Mouse (Mus musculus) MEL (cell line): ENCODE measurements at regions not wholly inside any gene's neighbourhood (a gene's known extent, or its start where the extent isn't known, plus 50 kb on each side); places are given as distances from the start of the nearest gene placed in this dataset.

Source experiments
- DNase-seq: peaks from one replicate; pipeline ENCODE4 v3.0.0; 2011; ENCODE audit warnings: low read depth, low spot score
- H3K27ac ChIP-seq: 2 replicates; pipeline ENCODE4 v1.5.1; 2012; ENCODE audit warnings: low read depth, mild to moderate bottlenecking, control low read depth, low read length, moderate library complexity; ENCODE audit not compliant: control insufficient read depth
- H3K27me3 ChIP-seq, 2 experiments: fragments of 150-350 bp in 1 of 2; sonication (generic) in 1 of 2; 2 replicates each; pipeline ENCODE4 v1.6.1; 2012; ENCODE audit warnings: low read length in 2 of 2, mild to moderate bottlenecking in 2 of 2, improper control_type of control experiment in 1 of 2, moderate library complexity in 1 of 2; ENCODE audit not compliant: insufficient read depth in 2 of 2, control insufficient read depth in 1 of 2
- H3K36me3 ChIP-seq, 2 experiments: 2 replicates each; pipeline ENCODE4 v1.6.1; 2012 to 2014; ENCODE audit warnings: low read length in 2 of 2, improper control_type of control experiment in 1 of 2, inconsistent platforms in 1 of 2, mild to moderate bottlenecking in 1 of 2; ENCODE audit not compliant: insufficient read depth in 2 of 2, control insufficient read depth in 1 of 2
- H3K4me1 ChIP-seq, 2 experiments: fragments of 150-350 bp in 1 of 2; sonication (generic) in 1 of 2; 2 replicates each; pipeline ENCODE4 v1.6.1; 2012; ENCODE audit warnings: low read length in 2 of 2, improper control_type of control experiment in 1 of 2, mild to moderate bottlenecking in 1 of 2; ENCODE audit not compliant: insufficient read depth in 2 of 2, control insufficient read depth in 1 of 2
- H3K4me3 ChIP-seq, 2 experiments: fragments of 150-350 bp in 1 of 2; sonication (generic) in 1 of 2; 2 replicates each; pipeline ENCODE4 v1.5.1; 2012; ENCODE audit warnings: low read depth in 2 of 2, low read length in 2 of 2, mild to moderate bottlenecking in 2 of 2, moderate library complexity in 2 of 2, control low read depth in 1 of 2, improper control_type of control experiment in 1 of 2; ENCODE audit not compliant: control insufficient read depth in 1 of 2, insufficient read depth in 1 of 2
- H3K79me2 ChIP-seq: 2 replicates; pipeline ENCODE4 v1.6.1; 2012; ENCODE audit warnings: mild to moderate bottlenecking, low read length, moderate library complexity; ENCODE audit not compliant: control insufficient read depth, poor library complexity, insufficient read depth
- H3K9ac ChIP-seq: 2 replicates; pipeline ENCODE4 v1.6.1; 2012; ENCODE audit warnings: low read depth, mild to moderate bottlenecking, control low read depth, low read length, moderate library complexity; ENCODE audit not compliant: control insufficient read depth, poor library complexity, severe bottlenecking
- H3K9me3 ChIP-seq: fragments of 150-350 bp; sonication (generic); replicated peaks from 2 replicates; pipeline ENCODE4 v1.6.1; 2012; ENCODE audit warnings: mild to moderate bottlenecking, low read length, improper control_type of control experiment, moderate library complexity; ENCODE audit not compliant: insufficient read depth
- BHLHE40 ChIP-seq: IDR thresholded peaks from 2 replicates; pipeline ENCODE4 v1.6.1; 2012; ENCODE audit warnings: low read depth, mild to moderate bottlenecking, inconsistent platforms, low read length, improper control_type of control experiment, borderline replicate concordance
- CHD1 ChIP-seq: IDR thresholded peaks from 2 replicates; pipeline ENCODE4 v1.6.1; 2012; ENCODE audit warnings: low read depth, mild to moderate bottlenecking, inconsistent platforms, low read length, improper control_type of control experiment
- CHD2 ChIP-seq: IDR thresholded peaks from 2 replicates; pipeline ENCODE4 v1.6.1; 2011; ENCODE audit warnings: low read length, improper control_type of control experiment
- GATA1 ChIP-seq: IDR thresholded peaks from 2 replicates; pipeline ENCODE4 v1.6.1; 2011; ENCODE audit warnings: low read depth, low read length, improper control_type of control experiment
- KAT2A ChIP-seq: conservative IDR thresholded peaks from 2 replicates; pipeline ENCODE4 v1.6.1; 2012; ENCODE audit warnings: low read depth, low read length, improper control_type of control experiment, inconsistent platforms
- MAFK ChIP-seq: IDR thresholded peaks from 2 replicates; pipeline ENCODE4 v1.6.1; 2011; ENCODE audit warnings: low read depth, mild to moderate bottlenecking, low read length, improper control_type of control experiment, borderline replicate concordance
- MAX ChIP-seq: IDR thresholded peaks from 2 replicates; pipeline ENCODE4 v1.6.1; 2011; ENCODE audit warnings: low read length, improper control_type of control experiment
- MAZ ChIP-seq: IDR thresholded peaks from 2 replicates; pipeline ENCODE4 v1.6.1; 2012; ENCODE audit warnings: low read depth, mild to moderate bottlenecking, inconsistent platforms, low read length, improper control_type of control experiment
- MXI1 ChIP-seq: IDR thresholded peaks from 2 replicates; pipeline ENCODE4 v1.6.1; 2011; ENCODE audit warnings: mild to moderate bottlenecking, low read depth, low read length, improper control_type of control experiment
- MYB ChIP-seq: IDR thresholded peaks from 2 replicates; pipeline ENCODE4 v1.6.1; 2011; ENCODE audit warnings: mild to moderate bottlenecking, low read depth, low read length, improper control_type of control experiment
- MYC ChIP-seq: IDR thresholded peaks from 2 replicates; pipeline ENCODE4 v1.6.1; 2011; ENCODE audit warnings: low read depth, mild to moderate bottlenecking, low read length, improper control_type of control experiment, moderate library complexity
- POLR2AphosphoS5 ChIP-seq: IDR thresholded peaks from 2 replicates; pipeline ENCODE4 v1.6.1; 2012; ENCODE audit warnings: low read depth, borderline replicate concordance, mild to moderate bottlenecking, inconsistent platforms, low read length, moderate library complexity, mixed read lengths
- RCOR1 ChIP-seq: IDR thresholded peaks from 2 replicates; pipeline ENCODE4 v1.6.1; 2012; ENCODE audit warnings: low read depth, mild to moderate bottlenecking, inconsistent platforms, low read length, improper control_type of control experiment
- SMC3 ChIP-seq: IDR thresholded peaks from 2 replicates; pipeline ENCODE4 v1.6.1; 2011; ENCODE audit warnings: low read depth, low read length, improper control_type of control experiment
- TAL1 ChIP-seq: IDR thresholded peaks from 2 replicates; pipeline ENCODE4 v1.6.1; 2012; ENCODE audit warnings: mild to moderate bottlenecking, inconsistent platforms, low read length, moderate library complexity, mixed read lengths
- TCF12 ChIP-seq: IDR thresholded peaks from 2 replicates; pipeline ENCODE4 v1.6.1; 2014; ENCODE audit warnings: low read depth, mild to moderate bottlenecking, inconsistent platforms, low read length, improper control_type of control experiment, moderate library complexity
- UBTF ChIP-seq: IDR thresholded peaks from 2 replicates; pipeline ENCODE4 v1.6.1; 2012; ENCODE audit warnings: low read depth, mild to moderate bottlenecking, inconsistent platforms, low read length, improper control_type of control experiment, moderate library complexity, borderline replicate concordance; ENCODE audit not compliant: insufficient read depth
- USF1 ChIP-seq: IDR thresholded peaks from 2 replicates; pipeline ENCODE4 v1.6.1; 2014; ENCODE audit warnings: low read depth, mild to moderate bottlenecking, inconsistent platforms, low read length, improper control_type of control experiment, moderate library complexity
- USF2 ChIP-seq, 2 experiments: IDR thresholded peaks; 2 replicates each; pipeline ENCODE4 v1.6.1; 2011 to 2012; ENCODE audit warnings: improper control_type of control experiment in 2 of 2, low read length in 2 of 2, borderline replicate concordance in 1 of 2, inconsistent platforms in 1 of 2, low read depth in 1 of 2, mild to moderate bottlenecking in 1 of 2; ENCODE audit not compliant: insufficient read depth in 1 of 2
- ZC3H11A ChIP-seq: IDR thresholded peaks from 2 replicates; pipeline ENCODE4 v1.6.1; 2012; ENCODE audit warnings: low read depth, mild to moderate bottlenecking, inconsistent platforms, low read length, improper control_type of control experiment
- ZKSCAN1 ChIP-seq: IDR thresholded peaks from 2 replicates; pipeline ENCODE4 v1.6.1; 2012; ENCODE audit warnings: low read depth, mild to moderate bottlenecking, inconsistent platforms, low read length, improper control_type of control experiment, moderate library complexity
- ZNF384 ChIP-seq: IDR thresholded peaks from 2 replicates; pipeline ENCODE4 v1.6.1; 2012; ENCODE audit warnings: low read depth, mild to moderate bottlenecking, inconsistent platforms, low read length, improper control_type of control experiment

- H3K27me3 ChIP-seq = no peaks in the 10 kb centered on the region
- H3K36me3 ChIP-seq = no peaks in the 10 kb centered on the region
- no peaks in the 10 kb centered on the region for H3K9me3 ChIP-seq
- no peak overlapping the region for H3K27ac ChIP-seq
- H3K4me1 ChIP-seq = no peaks in the 10 kb centered on the region
- no peak overlapping the region for H3K4me3 ChIP-seq
- H3K79me2 ChIP-seq = no peaks in the 10 kb centered on the region
- DNase-seq = no peak
- H3K9ac ChIP-seq = no peak overlapping the region
- TF ChIP-seq POLR2AphosphoS5 (no peak), TCF12 (no peak), GATA1 (no peak), MAZ (no peak), CHD2 (no peak), MYB (no peak), USF1 (no peak), ZNF384 (no peak), KAT2A (no peak), ZKSCAN1 (no peak), ZC3H11A (no peak), MAFK (no peak), BHLHE40 (no peak), USF2 (IDR thresholded peaks at IDR 0.05; ENCODE audit: borderline replicate concordance in 1 of 2, insufficient read depth in 1 of 2, low read depth in 1 of 2, low read length in 2 of 2) (no peak), RCOR1 (no peak), MYC (no peak), SMC3 (no peak), TAL1 (no peak), MAX (no peak), MXI1 (no peak)
Measured at GRCm38 (mm10) chr12:26099176-26099575, 315.9 kb downstream of the Rnf144a start.

GRCm38 (mm10) chr12:26092311-26092710 is 322.7 kb downstream of the Rnf144a start:
- Histone ChIP-seq H3K4me3 (no peak overlapping the region), H3K4me1 (no peaks in the 10 kb centered on the region), H3K79me2 (no peaks in the 10 kb centered on the region), H3K36me3 (no peaks in the 10 kb centered on the region), H3K9ac (no peak overlapping the region), H3K27me3 (no peaks in the 10 kb centered on the region), H3K27ac (no peak overlapping the region)
- DNase-seq = no peak
- TF ChIP-seq MAX (no peak), USF2 (IDR thresholded peaks at IDR 0.05; ENCODE audit: borderline replicate concordance in 1 of 2, insufficient read depth in 1 of 2, low read depth in 1 of 2, low read length in 2 of 2) (no peak), KAT2A (no peak), MAZ (no peak), GATA1 (no peak), CHD1 (no peak), SMC3 (no peak), UBTF (no peak), CHD2 (no peak)
- TF ChIP-seq, all 39 proteins: peak for 0
- H3K9me3 ChIP-seq = no peaks in the 10 kb centered on the region
